Mouse (Mus musculus) central nervous system, embryonic 18 days (tissue): ENCODE measurements around the gene Pyy. TPM values are rescaled to one million over a fixed set of nuclear protein-coding genes. Genes with fewer than 3 reads are reported as not detected.

Experiments used
- polyA plus RNA-seq: library from polyadenylated mRNA; depleted of rRNA; stranded (reverse); fragments of >200 nt; gene quantifications from 2 replicates; pipeline ENCODE4 v1.2.3, GENCODE M21; 2012; rRNA removed

Gene Pyy
- polyA plus RNA-seq: 1.9 TPM in 1 of 2 replicates, not detected in the other

GRCm38 (mm10) chr11:102107732-102108131, at the start of gene Pyy:
Gene Pyy (minus strand): TSS chr11:102107832.

DNA sequence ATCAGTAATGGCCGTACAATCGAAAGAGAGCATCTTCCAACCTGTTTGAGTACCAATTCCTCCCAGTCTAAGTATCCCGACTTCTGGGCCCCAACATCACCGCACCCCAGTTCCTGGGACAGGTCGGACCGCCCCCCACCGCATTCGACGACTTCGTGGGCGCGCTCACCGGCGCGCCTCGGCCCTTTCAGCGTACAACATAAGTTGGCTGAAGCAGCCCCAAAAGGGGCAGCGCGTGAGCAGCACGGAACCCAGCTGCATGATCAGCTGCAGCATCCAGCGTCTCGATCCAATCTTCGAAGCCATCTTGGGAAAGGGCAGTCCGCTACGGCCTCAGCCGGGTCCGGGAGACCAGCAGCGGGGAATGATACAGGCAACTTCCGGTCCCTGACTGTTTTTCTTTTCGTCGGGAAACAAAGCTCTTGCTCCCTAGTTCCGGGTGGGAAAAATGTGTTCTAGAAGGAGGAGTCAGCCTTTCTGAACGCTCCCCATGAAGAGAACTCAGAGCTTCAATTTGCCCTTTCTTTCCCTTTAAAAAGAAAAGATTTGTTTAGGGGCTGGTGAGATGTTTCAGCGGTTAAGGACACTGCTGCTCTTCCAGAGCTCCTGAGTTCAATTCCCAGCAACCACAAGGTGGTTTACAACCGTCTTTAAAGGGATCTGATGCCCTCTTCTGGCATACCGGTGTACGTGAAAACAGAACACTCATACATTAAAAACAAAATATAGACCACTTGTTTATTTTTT, 48.6 kb upstream of the Pyy start, which contains the start of gene Tmem101:
Tmem101 (minus strand) TSS at position 366 of the 747 bp plus-strand sequence.

DNA sequence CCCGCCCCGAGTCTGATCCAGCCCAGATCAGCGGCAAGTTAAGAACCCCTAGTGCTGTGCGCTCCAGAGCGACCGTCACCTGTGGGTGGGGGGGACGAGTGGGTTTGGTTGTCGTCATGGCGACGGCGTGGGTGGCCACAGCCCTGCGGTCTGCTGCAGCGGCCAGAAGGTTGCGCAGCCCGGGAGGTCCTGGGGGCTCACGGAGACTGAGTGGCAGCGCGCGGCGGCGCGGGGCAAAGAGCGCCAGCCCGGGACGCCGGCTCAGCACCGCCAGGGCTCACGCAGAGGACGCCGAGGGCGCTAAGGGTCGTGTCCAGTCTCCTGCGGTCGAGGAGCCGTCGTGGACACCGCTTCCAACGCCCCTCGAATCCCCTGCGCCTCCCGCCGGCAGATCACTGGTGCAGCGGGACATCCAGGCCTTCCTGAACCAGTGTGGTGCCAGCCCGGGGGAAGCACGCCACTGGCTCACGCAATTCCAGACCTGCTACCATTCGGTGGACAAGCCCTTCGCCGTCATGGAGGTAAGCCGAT, 37.9 kb upstream of the Pyy start, which contains the start of gene Nags:
Nags (plus strand) TSS at position 43 of the 531 bp plus-strand sequence.

DNA sequence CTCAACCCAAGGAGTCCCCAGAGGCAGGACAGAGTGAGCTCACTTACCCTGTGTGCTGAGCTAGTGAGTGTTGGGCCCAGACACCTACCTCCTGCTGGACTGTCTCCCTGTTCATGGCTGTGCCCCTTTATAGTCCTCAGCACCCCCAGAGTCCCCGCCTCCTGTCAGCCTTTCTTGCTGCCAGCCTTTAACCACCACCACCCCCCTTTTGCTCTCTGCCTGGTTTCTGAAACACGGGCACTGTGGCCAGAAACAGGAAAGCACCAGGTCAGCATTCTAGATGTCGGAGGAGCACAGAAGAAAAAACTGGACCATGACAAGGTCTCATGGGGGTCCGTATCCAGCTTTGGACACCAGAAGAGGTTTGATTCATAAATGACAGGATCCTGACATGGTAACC, 6.4 kb downstream of the Pyy start, which contains the start of gene Ppy:
Ppy (minus strand) TSS at position 101 of the 400 bp plus-strand sequence.

DNA sequence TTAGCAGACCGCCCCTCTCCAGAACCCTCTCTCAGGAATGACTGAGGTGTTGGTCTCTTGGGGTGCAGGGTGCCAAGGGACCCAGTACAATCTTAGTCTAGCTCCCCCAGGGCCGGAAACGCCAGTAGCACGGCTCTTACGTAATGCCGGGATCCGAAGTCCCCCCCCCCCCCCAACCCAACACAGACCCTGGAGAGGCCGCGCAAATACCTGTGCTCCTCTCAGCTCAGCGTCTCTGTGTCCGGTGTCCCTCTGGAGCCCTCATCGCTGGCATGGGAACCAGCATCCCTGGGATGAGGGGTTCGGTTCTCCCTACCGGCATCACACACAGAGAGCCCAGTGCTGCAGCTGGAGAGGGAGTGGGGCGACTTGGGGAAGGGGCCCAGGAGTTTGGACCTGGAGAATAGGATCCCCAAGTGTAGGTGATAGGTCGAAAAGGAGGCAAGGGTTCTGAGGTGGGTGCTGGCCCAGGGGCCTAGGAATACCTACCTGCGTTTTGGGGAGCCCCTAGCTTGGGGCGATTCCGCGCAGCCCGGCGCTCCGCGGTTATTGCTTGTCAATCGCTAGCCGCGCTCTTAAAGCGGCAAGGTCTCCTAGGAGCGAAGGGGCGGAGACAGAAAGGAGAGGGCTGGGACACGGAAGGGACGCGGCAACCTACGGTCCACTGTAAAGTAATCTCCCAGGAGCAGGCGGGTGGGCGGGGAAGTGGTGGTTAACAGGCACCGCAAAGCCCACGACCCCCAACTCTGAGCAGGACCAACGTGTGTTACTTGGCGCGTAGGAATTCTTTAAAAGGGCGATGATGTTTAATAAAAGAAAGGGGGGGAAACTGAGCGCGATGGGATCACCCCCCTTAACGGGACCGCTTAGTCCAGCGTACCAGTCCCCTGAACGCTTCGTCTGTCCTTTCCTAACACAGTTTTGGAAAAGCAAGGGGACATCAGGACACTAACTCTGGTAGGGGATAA, 19.4 kb downstream of the Pyy start, which contains the start of gene Mpp2:
Mpp2 (minus strand) TSS at position 585 of the 968 bp plus-strand sequence.

Other genes with a start within 250 kb of the Pyy start
- gene Meox1, start 213.5 kb downstream of the Pyy start, polyA plus RNA-seq: 0.73 and 1.2 TPM in 2 replicates
- 0.10 and 0.47 TPM in 2 replicates for gene Sost, start 140.8 kb downstream of the Pyy start, polyA plus RNA-seq
- gene Cfap97d1, start 123.6 kb downstream of the Pyy start, polyA plus RNA-seq: not detected in 2 replicates
- gene Dusp3, start 120.8 kb downstream of the Pyy start, polyA plus RNA-seq: 23.8 and 25.5 TPM in 2 replicates
- gene Mpp3, start 79.4 kb downstream of the Pyy start, polyA plus RNA-seq: 53.8 and 59.3 TPM in 2 replicates
- 0.12 and 0.24 TPM in 2 replicates for gene Cd300lg, start 66.3 kb downstream of the Pyy start, polyA plus RNA-seq
- gene Mpp2, start 19.3 kb downstream of the Pyy start, polyA plus RNA-seq: 46.0 and 51.6 TPM in 2 replicates
- not detected in 2 replicates for gene Ppy, start 6.5 kb downstream of the Pyy start, polyA plus RNA-seq
- gene Nags, start 37.7 kb upstream of the Pyy start, polyA plus RNA-seq: 0.08 and 0.16 TPM in 2 replicates
- gene Tmem101, start 48.6 kb upstream of the Pyy start, polyA plus RNA-seq: 35.4 and 38.9 TPM in 2 replicates
- gene Lsm12, start 77.5 kb upstream of the Pyy start, polyA plus RNA-seq: 39.0 and 39.7 TPM in 2 replicates
- gene G6pc3, start 81.8 kb upstream of the Pyy start, polyA plus RNA-seq: 50.9 and 52.7 TPM in 2 replicates
- gene Hdac5, start 122.3 kb upstream of the Pyy start, polyA plus RNA-seq: 94.4 and 132 TPM in 2 replicates
- gene BC030867, start 141.1 kb upstream of the Pyy start, polyA plus RNA-seq: 2.3 and 2.4 TPM in 2 replicates
- 1.0 and 1.2 TPM in 2 replicates for gene Asb16, start 160.9 kb upstream of the Pyy start, polyA plus RNA-seq
- gene Tmub2, start 177.1 kb upstream of the Pyy start, polyA plus RNA-seq: 77.8 and 79.8 TPM in 2 replicates
- gene Atxn7l3, start 188.8 kb upstream of the Pyy start, polyA plus RNA-seq: 106 and 114 TPM in 2 replicates
- 68.0 and 70.0 TPM in 2 replicates for gene Ubtf, start 211.9 kb upstream of the Pyy start, polyA plus RNA-seq